Mouse (Mus musculus) brown adipose tissue, adult 24 weeks (tissue): ENCODE measurements around the gene Sympk. TPM values are rescaled to one million over a fixed set of nuclear protein-coding genes. Genes with fewer than 3 reads are reported as not detected.

Experiments
- H3K27ac ChIP-seq: fragments of 200-500 bp; replicated peaks from 2 replicates; pipeline ENCODE4 v1.5.1; 2012; ENCODE audit warnings: low read depth, mild to moderate bottlenecking, low read length
- H3K4me1 ChIP-seq: fragments of 200-500 bp; 2 replicates; pipeline ENCODE4 v1.6.1; 2012; ENCODE audit warnings: low read length, mixed read lengths; ENCODE audit not compliant: control insufficient read depth, insufficient read depth, insufficient read length
- H3K4me3 ChIP-seq: fragments of 200-500 bp; 2 replicates; pipeline ENCODE4 v1.5.1; 2012; ENCODE audit warnings: low read depth, mild to moderate bottlenecking, low read length, moderate library complexity; ENCODE audit not compliant: insufficient read depth
- polyA plus RNA-seq: library from polyadenylated mRNA; stranded (reverse); fragments of >200 nt; gene quantifications from 2 replicates; pipeline ENCODE4 v1.2.4, GENCODE M21; 2012; ENCODE audit not compliant: missing spikeins, insufficient read depth, insufficient read length

Sympk gene
- 28.1 and 42.9 TPM in 2 replicates for polyA plus RNA-seq

- Histone ChIP-seq H3K4me3 (peak within 1 kb of the TSS; percentile 91), H3K4me1 (peaks cover 2% of the 10 kb centered on the region; the same call in 1 of the 2 replicates), H3K27ac (no peak within 1 kb of the TSS)
These were observed at the start of gene Sympk for GRCm38 (mm10) chr7:19024096-19024506. Gene Sympk, plus strand, starts transcription at chr7:19024377.

GRCm38 (mm10) chr7:18978381-18978780 lies 45.8 kb upstream of the Sympk start:
- H3K27ac ChIP-seq: no peak overlapping the region
- H3K4me1 ChIP-seq: no peaks in the 10 kb centered on the region
- H3K4me3 ChIP-seq: no peak overlapping the region

DNA sequence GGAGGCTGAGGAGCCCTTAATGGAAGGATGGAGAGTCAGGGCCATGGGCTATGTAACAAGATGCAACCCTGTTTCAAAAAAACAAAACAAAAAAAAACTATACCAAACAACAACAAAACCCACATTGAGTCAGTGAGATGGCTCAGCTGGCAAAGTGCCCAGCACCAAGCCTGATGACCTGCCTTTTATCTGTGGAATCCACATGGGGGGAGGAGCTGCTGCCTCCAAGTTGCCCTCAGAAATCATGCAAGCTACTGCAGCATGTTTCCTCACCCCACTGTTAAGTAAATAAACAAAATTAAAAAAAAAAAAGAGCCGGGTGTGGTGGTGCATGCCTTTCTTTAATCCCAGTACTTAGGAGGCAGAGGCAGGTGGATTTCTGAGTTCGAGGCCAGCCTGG lies 37.7 kb upstream of the Sympk start:
- H3K4me1 ChIP-seq: peaks cover 1% of the 10 kb centered on the region; the same call in 1 of the 2 replicates
- no peak overlapping the region for H3K4me3 ChIP-seq
- no peak overlapping the region for H3K27ac ChIP-seq

GRCm38 (mm10) chr7:18987100-18987499 lies 37.1 kb upstream of the Sympk start, which contains the start of gene Nanos2:
Gene Nanos2, plus strand, starts transcription at chr7:18987400.
- H3K27ac ChIP-seq: no peak within 1 kb of the TSS
- H3K4me3 ChIP-seq: no peak within 1 kb of the TSS
- H3K4me1 ChIP-seq: peaks cover 5% of the 10 kb centered on the region; the same call in 1 of the 2 replicates

DNA sequence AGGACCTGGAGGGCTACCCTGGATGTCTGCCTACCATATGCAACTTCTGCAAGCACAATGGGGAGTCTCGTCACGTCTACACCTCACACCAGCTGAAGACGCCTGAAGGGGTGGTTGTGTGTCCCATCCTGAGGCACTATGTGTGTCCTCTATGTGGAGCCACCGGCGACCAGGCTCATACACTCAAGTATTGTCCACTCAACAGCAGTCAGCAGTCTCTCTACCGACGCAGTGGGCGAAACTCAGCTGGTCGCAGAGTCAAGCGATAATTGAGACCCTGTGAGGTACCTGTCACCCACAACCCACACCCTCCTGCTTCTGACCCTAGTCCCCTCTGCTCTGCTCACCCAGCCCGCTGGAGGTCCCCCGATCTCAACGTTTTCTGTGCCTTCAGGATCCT lies 36.4 kb upstream of the Sympk start:
- Histone ChIP-seq H3K27ac (no peak overlapping the region), H3K4me1 (peaks cover 5% of the 10 kb centered on the region; the same call in 1 of the 2 replicates), H3K4me3 (no peak overlapping the region)

DNA sequence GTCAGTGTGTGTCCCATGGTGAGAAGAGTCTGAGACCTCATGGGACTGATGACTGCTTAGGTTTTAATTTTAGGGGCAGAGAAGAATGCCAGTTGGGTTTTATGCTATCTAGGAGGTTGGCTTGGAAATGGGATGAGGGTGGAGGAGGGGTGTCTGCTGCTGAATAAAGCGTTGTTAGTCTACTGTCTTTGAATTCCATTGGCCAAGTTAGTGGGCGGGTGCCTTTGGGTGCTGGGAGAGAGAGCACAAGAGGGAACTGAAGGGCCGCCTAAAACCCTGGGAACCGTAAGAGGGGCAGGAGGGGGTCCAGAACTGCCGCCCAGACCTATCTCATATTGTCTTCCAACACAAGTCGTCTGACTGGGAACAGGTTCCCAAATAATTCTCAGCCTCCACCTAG lies 35.4 kb upstream of the Sympk start:
- H3K27ac ChIP-seq: no peak overlapping the region
- H3K4me3 ChIP-seq: no peak overlapping the region
- H3K4me1 ChIP-seq: peaks cover 5% of the 10 kb centered on the region; the same call in 1 of the 2 replicates

DNA sequence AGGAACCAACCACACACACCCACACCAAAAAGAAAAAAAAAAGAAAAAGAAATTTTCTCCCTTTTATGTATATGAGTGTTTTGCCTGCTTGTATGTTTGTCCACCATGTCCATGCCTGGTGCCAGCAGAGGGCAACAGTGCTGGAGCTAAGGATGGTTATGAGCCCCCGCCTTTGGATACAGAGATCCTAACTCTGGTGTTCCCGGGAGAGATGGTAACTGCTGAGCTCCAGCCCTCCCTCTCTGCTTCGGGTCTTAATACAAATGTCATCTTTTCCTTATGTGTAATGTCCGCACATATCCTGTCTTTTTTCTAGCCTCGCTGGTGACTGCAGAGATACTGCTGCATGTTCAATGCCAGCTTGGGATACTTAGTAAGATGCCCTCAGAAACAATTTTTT lies 34.2 kb upstream of the Sympk start:
- no peak overlapping the region for H3K27ac ChIP-seq
- no peak overlapping the region for H3K4me3 ChIP-seq
- peaks cover 5% of the 10 kb centered on the region; the same call in 1 of the 2 replicates for H3K4me1 ChIP-seq

GRCm38 (mm10) chr7:18990601-18991295 lies 33.4 kb upstream of the Sympk start, which contains the start of gene Mypop:
Gene Mypop, plus strand, starts transcription at chr7:18991245.
- Histone ChIP-seq H3K27ac (no peak within 1 kb of the TSS), H3K4me1 (peaks cover 5% of the 10 kb centered on the region; the same call in 1 of the 2 replicates), H3K4me3 (peak within 1 kb of the TSS; percentile 62)

DNA sequence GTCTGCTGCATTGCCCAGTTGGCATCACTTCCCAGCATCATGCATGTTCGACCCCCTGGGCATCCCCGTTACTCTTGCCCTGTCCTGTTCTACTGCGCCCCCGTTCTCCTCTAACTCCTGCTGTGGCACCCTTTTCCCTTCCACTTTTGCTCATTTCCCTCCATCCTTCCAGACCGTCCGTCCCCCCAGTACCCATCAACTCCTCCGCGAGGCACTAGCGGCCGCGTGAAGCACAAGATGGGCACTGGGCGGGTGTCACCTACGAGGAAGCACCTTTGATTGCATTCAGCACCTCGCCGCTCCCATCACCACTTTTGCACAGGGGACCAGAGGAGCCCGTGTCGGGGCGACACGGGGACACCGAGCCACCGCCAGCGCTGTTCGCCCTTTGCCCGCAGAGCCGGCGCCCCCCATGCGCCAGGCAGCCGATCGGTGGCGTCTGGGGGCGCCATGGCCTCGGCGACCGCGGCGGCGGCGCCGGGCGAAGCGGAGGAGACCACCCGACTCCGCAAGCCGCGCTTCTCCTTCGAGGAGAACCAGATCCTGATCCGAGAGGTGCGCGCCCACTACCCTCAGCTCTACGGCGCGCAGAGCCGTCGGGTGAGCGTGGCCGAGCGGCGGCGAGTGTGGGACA lies 32.4 kb upstream of the Sympk start:
- Histone ChIP-seq H3K4me1 (peaks cover 5% of the 10 kb centered on the region; the same call in 1 of the 2 replicates), H3K27ac (no peak overlapping the region), H3K4me3 (peak overlapping the region; percentile 62)

GRCm38 (mm10) chr7:18992294-18992675 lies 31.9 kb upstream of the Sympk start:
- H3K27ac ChIP-seq: no peak overlapping the region
- H3K4me3 ChIP-seq: peak overlapping the region; percentile 62
- peaks cover 5% of the 10 kb centered on the region; the same call in 1 of the 2 replicates for H3K4me1 ChIP-seq

DNA sequence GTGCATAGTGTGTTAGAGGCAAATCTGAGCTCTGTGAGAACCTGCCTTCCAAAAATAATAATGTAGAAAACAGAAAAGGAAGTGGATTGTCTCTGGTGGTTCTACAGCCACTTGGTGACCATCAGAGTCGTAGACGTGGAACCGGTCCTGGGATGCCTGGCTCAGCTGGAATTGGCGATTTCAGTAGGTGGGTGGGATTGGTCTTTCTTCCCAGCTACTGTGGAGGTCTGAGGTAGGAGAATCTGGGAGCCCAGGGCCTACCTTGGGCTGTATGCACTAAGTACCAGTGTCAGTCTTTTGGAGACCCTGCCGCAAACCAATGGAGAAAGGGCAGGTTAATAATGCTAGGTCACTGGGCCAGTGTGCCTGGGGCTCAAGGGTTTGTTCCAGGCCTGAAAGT lies 31.1 kb upstream of the Sympk start:
- H3K27ac ChIP-seq: no peak overlapping the region

GRCm38 (mm10) chr7:18998835-18999234 lies 25.3 kb upstream of the Sympk start:
- no peak overlapping the region for H3K4me3 ChIP-seq
- H3K27ac ChIP-seq: no peak overlapping the region
- peaks cover 5% of the 10 kb centered on the region; the same call in 1 of the 2 replicates for H3K4me1 ChIP-seq

More for the DNA sequence above, 31.1 kb upstream of the Sympk start:
- Histone ChIP-seq H3K4me3 (no peak overlapping the region), H3K4me1 (peaks cover 5% of the 10 kb centered on the region; the same call in 1 of the 2 replicates)

GRCm38 (mm10) chr7:19000421-19000820 lies 23.8 kb upstream of the Sympk start:
- peak overlapping the region; percentile 43 for H3K4me3 ChIP-seq
- no peak overlapping the region for H3K27ac ChIP-seq
- H3K4me1 ChIP-seq: peaks cover 11% of the 10 kb centered on the region

DNA sequence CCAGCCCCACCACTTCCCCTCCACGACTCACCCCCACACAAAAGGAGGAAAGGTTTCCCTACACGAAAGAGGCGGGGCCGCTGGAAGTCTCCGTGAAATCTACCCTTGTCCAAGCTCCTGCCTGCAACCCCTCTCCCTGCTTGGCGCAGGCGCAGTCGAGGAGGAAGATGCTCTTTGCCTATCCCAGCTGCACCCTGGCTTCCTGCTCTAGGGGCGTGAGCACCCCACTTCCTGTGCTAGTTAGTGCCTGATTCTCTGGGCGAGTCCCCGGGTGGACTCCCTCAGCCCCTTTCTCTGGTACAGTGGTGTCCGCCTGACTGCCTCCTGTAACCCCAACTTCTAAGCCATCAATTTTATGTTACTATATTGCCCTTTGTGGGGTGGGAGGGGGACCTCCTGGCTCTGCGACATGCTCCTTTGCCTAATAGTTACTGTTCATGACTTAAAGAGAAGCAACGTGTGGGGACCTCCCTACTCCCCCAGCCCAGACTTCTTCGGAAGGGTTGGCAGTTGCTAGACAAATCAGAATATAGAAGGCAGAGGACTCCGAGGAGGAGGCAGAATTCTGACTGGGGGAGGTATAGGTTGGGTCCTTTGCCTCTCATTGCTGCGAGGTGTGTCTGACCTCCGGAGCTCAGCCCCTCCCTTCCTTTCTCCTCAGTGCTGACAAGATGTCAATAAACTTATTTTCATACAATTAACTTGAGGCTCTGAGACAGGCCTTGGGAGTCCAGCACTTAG lies 22.9 kb upstream of the Sympk start:
- peaks cover 11% of the 10 kb centered on the region for H3K4me1 ChIP-seq
- peak overlapping the region; percentile 59 for H3K4me3 ChIP-seq
- H3K27ac ChIP-seq: peak overlapping the region; percentile 86

- H3K27ac ChIP-seq: peak overlapping the region; percentile 86; the same call in 1 of the 2 replicates
- peaks cover 11% of the 10 kb centered on the region for H3K4me1 ChIP-seq
- H3K4me3 ChIP-seq: peak overlapping the region; percentile 59; the same call in 1 of the 2 replicates
These were observed 22.4 kb upstream of the Sympk start for GRCm38 (mm10) chr7:19001807-19002085.
